Mouse (Mus musculus): ENCODE measurements around the gene Bend4. TPM values are rescaled to one million over a fixed set of nuclear protein-coding genes. Genes with fewer than 3 reads are reported as not detected.

Gene Bend4
- polyA plus RNA-seq, 1 experiment from 2014 or later = 2.2 TPM

DNA sequence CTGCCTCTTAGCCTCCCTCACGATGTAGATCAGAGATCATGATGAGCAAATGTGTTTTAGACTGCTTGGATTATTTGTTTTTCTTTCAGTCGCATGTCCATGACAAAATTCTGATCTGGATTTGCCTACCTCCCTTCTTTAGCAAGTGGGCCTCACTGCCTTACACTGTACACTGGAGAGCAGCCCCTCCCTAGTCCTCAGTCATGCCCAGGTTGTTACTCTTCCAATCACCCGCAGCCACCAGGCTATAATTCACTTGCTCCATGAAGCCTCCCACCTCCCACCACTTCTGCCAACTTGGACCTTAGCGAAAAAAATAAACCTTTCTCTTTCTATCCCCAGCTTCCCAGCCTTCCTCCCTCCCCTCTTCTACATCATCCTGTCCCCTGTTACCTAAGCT, 34.2 kb upstream of the Bend4 start:
- no peaks in the 10 kb centered on the region for H3K27me3 ChIP-seq (ENCODE audit: insufficient read depth, low read length)
- no peaks in the 10 kb centered on the region for H3K4me1 ChIP-seq (replicated peaks; ENCODE audit: insufficient read depth, low read length)
- no peak overlapping the region for H3K27ac ChIP-seq
- TF ChIP-seq CTCF (IDR thresholded peaks at IDR 0.05; ENCODE audit: low read depth) = no peak
- peak; percentile 54; the same call in 1 of the 2 replicates for ATAC-seq (replicated peaks; ENCODE audit: low FRiP score, low read depth)
- H3K36me3 ChIP-seq (ENCODE audit: insufficient read depth, low read length) = no peaks in the 10 kb centered on the region
- 31% methylated on average over 4 of the region's 4 CpGs for WGBS
- H3K4me3 ChIP-seq (replicated peaks; ENCODE audit: low read depth, low read length) = no peak overlapping the region
- no peak overlapping the region for H3K9ac ChIP-seq (ENCODE audit: low read depth, low read length)
- H3K9me3 ChIP-seq (replicated peaks; ENCODE audit: low read length) = 0 out of 2 replicates have a peak, but pooled peaks cover 6% of the 10 kb centered on the region
- no peak overlapping the region for H3K4me2 ChIP-seq (ENCODE audit: low read length)
- peak; percentile 79 for DNase-seq (ENCODE audit: low spot score)

DNA sequence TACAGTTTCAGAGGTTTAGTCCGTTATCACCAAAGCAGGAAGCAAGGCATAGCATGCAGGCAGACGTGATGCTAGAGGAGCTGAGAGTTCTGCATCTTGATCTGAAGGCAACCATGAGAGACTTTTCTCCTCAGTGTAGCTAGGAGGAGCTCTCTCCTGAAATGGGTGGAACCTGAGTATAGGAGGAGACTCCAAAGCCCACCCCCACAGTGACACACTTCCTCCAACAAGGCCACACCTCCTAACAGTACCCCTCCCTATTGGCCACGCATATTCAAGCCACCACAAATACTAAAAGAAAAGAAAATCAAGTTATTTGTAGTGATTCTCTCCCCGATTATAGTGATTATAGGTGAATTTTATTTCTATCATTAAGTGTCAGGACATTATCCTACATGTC, 28.7 kb upstream of the Bend4 start:
- Histone ChIP-seq H3K27me3 (ENCODE audit: insufficient read depth, low read length) (no peaks in the 10 kb centered on the region), H3K9ac (ENCODE audit: low read depth, low read length) (no peak overlapping the region), H3K4me1 (replicated peaks; ENCODE audit: insufficient read depth, low read length) (no peaks in the 10 kb centered on the region), H3K4me3 (replicated peaks; ENCODE audit: low read depth, low read length) (no peak overlapping the region), H3K4me2 (ENCODE audit: low read length) (no peak overlapping the region), H3K27ac (no peak overlapping the region), H3K9me3 (replicated peaks; ENCODE audit: low read length) (no peaks in the 10 kb centered on the region), H3K36me3 (ENCODE audit: insufficient read depth, low read length) (no peaks in the 10 kb centered on the region)
- DNase-seq (ENCODE audit: low spot score) = no peak
- WGBS = 84% methylated on average over 4 of the region's 4 CpGs
- no peak for ATAC-seq (replicated peaks; ENCODE audit: low FRiP score, low read depth)
- TF ChIP-seq CTCF (IDR thresholded peaks at IDR 0.05; ENCODE audit: low read depth) = no peak

DNA sequence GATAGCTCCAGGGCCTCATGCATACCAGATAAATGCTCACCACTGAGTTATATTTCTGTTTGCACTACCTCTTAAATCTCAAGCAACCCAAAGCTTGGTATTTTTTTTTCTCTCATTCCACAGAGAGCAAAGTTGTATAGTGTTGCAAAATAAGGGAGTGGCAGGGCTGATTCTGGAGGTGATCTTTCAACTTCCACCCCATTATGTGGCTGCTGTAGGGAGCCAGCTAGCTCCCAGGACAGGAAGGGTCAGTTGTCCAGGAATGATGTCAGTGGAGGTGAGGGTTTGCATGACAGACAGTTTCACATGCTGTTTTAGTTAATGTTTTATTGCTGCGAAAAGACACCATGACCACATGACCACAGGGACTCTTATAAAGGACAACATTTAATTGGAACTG, 26.2 kb upstream of the Bend4 start:
- Histone ChIP-seq H3K4me2 (ENCODE audit: low read length) (no peak overlapping the region), H3K4me1 (replicated peaks; ENCODE audit: insufficient read depth, low read length) (no peaks in the 10 kb centered on the region), H3K4me3 (replicated peaks; ENCODE audit: low read depth, low read length) (no peak overlapping the region), H3K36me3 (ENCODE audit: insufficient read depth, low read length) (no peaks in the 10 kb centered on the region), H3K27me3 (ENCODE audit: insufficient read depth, low read length) (no peaks in the 10 kb centered on the region), H3K9ac (ENCODE audit: low read depth, low read length) (no peak overlapping the region), H3K27ac (no peak overlapping the region), H3K9me3 (replicated peaks; ENCODE audit: low read length) (no peaks in the 10 kb centered on the region)
- ATAC-seq (replicated peaks; ENCODE audit: low FRiP score, low read depth) (no peak), DNase-seq (ENCODE audit: low spot score) (no peak)
- 95% methylated on average over 1 of the region's 1 CpGs for WGBS
- no peak for TF ChIP-seq CTCF (IDR thresholded peaks at IDR 0.05; ENCODE audit: low read depth)

DNA sequence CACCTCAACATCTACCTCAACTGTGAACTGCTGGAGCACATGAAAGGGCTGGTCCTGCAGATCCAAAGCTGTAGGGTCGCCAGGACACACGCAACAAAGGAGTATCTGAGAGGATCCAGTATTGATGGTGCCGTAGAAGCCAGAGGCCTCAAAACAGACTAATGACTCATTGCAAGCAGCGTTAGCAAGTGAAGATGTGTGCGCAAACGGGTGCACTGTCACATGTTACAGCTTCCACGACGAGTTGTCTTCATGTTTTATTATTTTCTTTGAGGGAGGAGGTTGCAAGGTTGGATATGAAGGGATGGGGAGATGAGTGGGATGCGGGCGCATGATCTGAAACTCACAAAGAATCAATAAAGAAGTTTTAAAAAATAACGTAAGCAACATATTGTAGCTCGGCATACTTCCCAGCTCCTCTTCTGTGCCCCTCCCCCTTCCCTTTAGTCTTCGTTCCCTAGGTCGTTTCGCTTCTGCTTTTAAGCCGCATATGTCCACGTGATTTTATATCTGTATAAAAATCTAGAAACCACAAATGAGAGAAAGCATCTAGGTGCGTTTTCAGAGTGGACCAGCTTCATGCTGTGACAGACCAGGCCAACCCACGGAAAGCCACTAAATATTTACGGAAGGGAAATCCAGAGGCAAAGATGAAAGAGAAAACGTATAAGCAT, 22.0 kb upstream of the Bend4 start:
- no peak for ATAC-seq (replicated peaks; ENCODE audit: low FRiP score, low read depth)
- H3K4me3 ChIP-seq (replicated peaks; ENCODE audit: low read depth, low read length) = no peak overlapping the region
- no peaks in the 10 kb centered on the region for H3K27me3 ChIP-seq (ENCODE audit: insufficient read depth, low read length)
- H3K27ac ChIP-seq = no peak overlapping the region
- H3K9me3 ChIP-seq (replicated peaks; ENCODE audit: low read length) = no peaks in the 10 kb centered on the region
- WGBS = 86% methylated on average over 21 of the region's 21 CpGs
- no peak overlapping the region for H3K4me2 ChIP-seq (ENCODE audit: low read length)
- DNase-seq (ENCODE audit: low spot score) = no peak
- H3K9ac ChIP-seq (ENCODE audit: low read depth, low read length) = no peak overlapping the region
- TF ChIP-seq CTCF (IDR thresholded peaks at IDR 0.05; ENCODE audit: low read depth) = no peak
- H3K4me1 ChIP-seq (replicated peaks; ENCODE audit: insufficient read depth, low read length) = no peaks in the 10 kb centered on the region
- no peaks in the 10 kb centered on the region for H3K36me3 ChIP-seq (ENCODE audit: insufficient read depth, low read length)

DNA sequence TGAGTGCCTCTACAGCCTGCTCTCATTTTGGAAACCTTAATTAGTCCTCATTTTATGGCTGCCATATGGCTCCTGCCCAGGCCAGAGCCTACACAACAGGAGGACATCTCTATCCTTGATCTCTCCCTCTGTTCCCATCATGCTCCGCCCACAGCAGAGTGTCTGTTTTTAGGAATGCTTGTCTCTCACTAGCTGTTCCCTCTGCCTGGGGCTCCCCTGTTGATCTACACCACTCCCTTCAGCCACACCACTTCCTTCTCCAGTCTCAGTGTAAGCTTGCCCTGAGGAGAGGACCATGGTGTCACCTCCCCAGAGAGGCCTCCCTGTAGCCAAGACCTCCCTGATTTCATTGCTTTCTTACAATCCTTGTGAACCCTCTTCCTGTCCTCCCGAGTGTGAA, 18.4 kb upstream of the Bend4 start:
- ATAC-seq (replicated peaks; ENCODE audit: low FRiP score, low read depth) = no peak
- no peak for TF ChIP-seq CTCF (IDR thresholded peaks at IDR 0.05; ENCODE audit: low read depth)
- Histone ChIP-seq H3K27me3 (ENCODE audit: insufficient read depth, low read length) (no peaks in the 10 kb centered on the region), H3K9me3 (replicated peaks; ENCODE audit: low read length) (no peaks in the 10 kb centered on the region), H3K4me3 (replicated peaks; ENCODE audit: low read depth, low read length) (no peak overlapping the region), H3K9ac (ENCODE audit: low read depth, low read length) (no peak overlapping the region), H3K36me3 (ENCODE audit: insufficient read depth, low read length) (no peaks in the 10 kb centered on the region), H3K4me2 (ENCODE audit: low read length) (no peak overlapping the region), H3K27ac (no peak overlapping the region), H3K4me1 (replicated peaks; ENCODE audit: insufficient read depth, low read length) (no peaks in the 10 kb centered on the region)
- peak; percentile 57 for DNase-seq (ENCODE audit: low spot score)
- 34% methylated on average over 2 of the region's 2 CpGs for WGBS

DNA sequence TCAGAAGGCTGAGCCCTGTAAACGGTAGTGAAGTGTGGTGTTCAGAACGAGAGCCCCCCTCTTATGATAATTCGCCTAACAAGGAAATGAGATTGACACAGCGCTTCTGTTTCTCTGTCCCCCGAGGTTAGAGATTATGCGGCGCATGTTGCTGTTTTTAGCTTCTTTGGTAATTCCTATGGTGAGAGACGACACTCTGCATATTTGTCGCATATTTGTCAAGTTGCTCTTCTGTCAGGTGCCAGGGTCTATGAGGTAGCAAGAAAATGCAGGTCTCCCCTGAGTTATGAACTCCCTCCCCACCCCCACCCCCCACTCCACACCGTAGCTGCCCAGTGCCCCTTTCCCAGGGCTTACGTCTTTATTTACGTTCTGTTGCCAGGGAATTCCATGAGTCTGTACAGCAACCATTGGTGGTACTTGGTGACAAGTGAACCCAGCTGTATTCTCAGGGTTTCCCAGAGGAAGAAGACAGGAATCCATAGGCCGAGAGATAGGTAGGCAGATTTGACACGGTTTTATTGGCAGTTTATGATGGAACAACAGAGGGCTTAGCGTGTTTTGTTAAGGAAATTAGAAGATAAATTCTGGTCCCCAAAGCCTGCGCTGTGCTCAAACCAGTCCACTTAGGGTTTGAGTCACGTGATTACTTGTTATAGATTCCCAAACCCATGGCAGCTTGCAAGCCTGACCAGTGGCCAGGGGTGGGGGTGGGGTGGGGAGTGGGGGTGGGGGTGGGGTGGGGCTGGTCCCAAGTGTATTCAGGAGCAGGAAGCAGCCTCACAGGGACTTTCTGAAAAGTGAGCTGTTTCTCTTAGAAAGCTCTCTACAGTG, 16.3 kb upstream of the Bend4 start:
- WGBS = 39% methylated on average over 17 of the region's 17 CpGs
- H3K4me2 ChIP-seq (ENCODE audit: low read length) = no peak overlapping the region
- no peak overlapping the region for H3K9ac ChIP-seq (ENCODE audit: low read depth, low read length)
- no peaks in the 10 kb centered on the region for H3K4me1 ChIP-seq (replicated peaks; ENCODE audit: insufficient read depth, low read length)
- no peaks in the 10 kb centered on the region for H3K9me3 ChIP-seq (replicated peaks; ENCODE audit: low read length)
- H3K36me3 ChIP-seq (ENCODE audit: insufficient read depth, low read length) = no peaks in the 10 kb centered on the region
- H3K4me3 ChIP-seq (replicated peaks; ENCODE audit: low read depth, low read length) = no peak overlapping the region
- TF ChIP-seq CTCF (IDR thresholded peaks at IDR 0.05; ENCODE audit: low read depth) = no peak
- no peaks in the 10 kb centered on the region for H3K27me3 ChIP-seq (ENCODE audit: insufficient read depth, low read length)
- no peak overlapping the region for H3K27ac ChIP-seq
- ATAC-seq (replicated peaks; ENCODE audit: low FRiP score, low read depth) (no peak), DNase-seq (ENCODE audit: low spot score) (no peak)
